Mouse (Mus musculus): ENCODE data around the gene Tmprss9.

DNA sequence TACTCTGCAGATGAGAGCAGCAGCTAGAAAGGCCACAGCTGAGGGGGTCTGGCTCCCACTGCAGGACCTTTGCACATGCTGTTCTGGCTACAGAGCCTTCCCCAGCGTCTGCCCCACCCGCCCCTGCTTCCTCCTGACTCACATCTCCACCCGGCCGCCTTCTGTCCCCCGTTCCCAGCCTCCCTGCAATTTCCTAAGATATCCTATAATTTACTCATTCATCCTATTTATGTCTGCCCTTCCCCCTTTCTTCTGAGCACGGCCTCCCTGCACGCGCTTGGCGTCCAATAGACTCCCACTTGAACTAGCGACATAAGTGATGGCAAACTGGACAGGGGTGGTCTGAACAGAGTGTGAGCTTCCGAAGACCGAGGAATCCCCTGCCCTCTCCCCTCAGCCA lies 25.9 kb upstream of the Tmprss9 start:
- no peak for TF ChIP-seq TAL1 (IDR thresholded peaks at IDR 0.05; ENCODE audit: low read length)
- no peak for TF ChIP-seq GATA1 (IDR thresholded peaks at IDR 0.05; ENCODE audit: low read length)

Data from erythroblast, embryonic 14.5 days (primary cell).